Mouse (Mus musculus): Measurements from ENCODE around the gene Tbcb.

DNA sequence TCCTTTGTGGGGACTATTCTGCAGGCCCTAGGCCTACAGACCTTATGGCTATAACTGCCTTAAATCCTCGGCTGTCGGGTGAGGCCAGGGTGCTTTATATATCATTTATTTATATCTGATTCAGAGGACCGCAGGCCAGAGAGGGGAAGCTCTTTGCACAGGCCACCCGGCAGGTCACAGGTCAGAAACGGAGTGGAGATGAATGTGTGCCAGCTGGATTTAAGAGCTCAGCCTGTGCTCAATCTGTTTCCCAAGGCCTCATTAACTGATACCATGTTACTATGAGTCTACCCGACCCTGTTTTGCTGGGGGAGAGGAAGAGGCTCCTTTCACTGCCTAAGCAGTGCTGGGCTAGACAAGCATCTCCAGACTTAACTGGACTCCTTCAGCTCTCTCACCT lies 42.3 kb upstream of the Tbcb start:
- TF ChIP-seq CTCF (IDR thresholded peaks at IDR 0.05; ENCODE audit: low read depth): no peak
- no peak for TF ChIP-seq EP300 (IDR thresholded peaks at IDR 0.05; ENCODE audit: low read depth)
